Mouse (Mus musculus) limb, embryonic 11.5 days (tissue): ENCODE data around the gene Akirin2. TPM values are rescaled to one million over a fixed set of nuclear protein-coding genes. Genes with fewer than 3 reads are reported as not detected.

Source experiments
- ATAC-seq: fragments of 200-750 bp; cut with Nextera tagmentation; 2 replicates; pipeline ENCODE4 v1.8.0; 2017; ENCODE audit warnings: low read depth; ENCODE audit not compliant: insufficient number of reproducible peaks, low FRiP score, low TSS enrichment
- DNase-seq: peaks from one replicate; pipeline ENCODE4 v3.0.0-alpha.2; 2015; ENCODE audit warnings: low spot score
- H3K27ac ChIP-seq: fragments of 300-500 bp; sonication (generic); replicated peaks from 2 replicates; pipeline ENCODE4 v1.5.1; 2014; ENCODE audit warnings: low read depth, mild to moderate bottlenecking, low read length
- H3K27me3 ChIP-seq: fragments of 300-500 bp; sonication (generic); 2 replicates; pipeline ENCODE4 v1.6.1; 2014; ENCODE audit warnings: mild to moderate bottlenecking, low read length, mixed read lengths; ENCODE audit not compliant: control insufficient read depth, insufficient read depth
- H3K36me3 ChIP-seq: fragments of 300-500 bp; sonication (generic); 2 replicates; pipeline ENCODE4 v1.6.1; 2014; ENCODE audit warnings: mild to moderate bottlenecking, low read length, moderate library complexity, mixed read lengths; ENCODE audit not compliant: control insufficient read depth, insufficient read depth
- H3K4me1 ChIP-seq: fragments of 300-500 bp; sonication (generic); 2 replicates; pipeline ENCODE4 v1.6.1; 2014; ENCODE audit warnings: low read length, mixed read lengths; ENCODE audit not compliant: control insufficient read depth, insufficient read depth
- H3K4me2 ChIP-seq: fragments of 300-500 bp; sonication (generic); 2 replicates; pipeline ENCODE4 v1.6.1; 2014; ENCODE audit warnings: low read depth, mild to moderate bottlenecking, moderate library complexity; ENCODE audit not compliant: severe bottlenecking
- H3K4me3 ChIP-seq: fragments of 300-500 bp; sonication (generic); 2 replicates; pipeline ENCODE4 v1.5.1; 2014; ENCODE audit warnings: low read depth, low read length
- H3K9ac ChIP-seq: fragments of 300-500 bp; sonication (generic); 2 replicates; pipeline ENCODE4 v1.6.1; 2014; ENCODE audit warnings: mild to moderate bottlenecking, low read length
- H3K9me3 ChIP-seq: fragments of 300-500 bp; sonication (generic); 2 replicates; pipeline ENCODE4 v1.6.1; 2016; ENCODE audit warnings: low read length; ENCODE audit not compliant: control insufficient read depth
- WGBS: fragments of 180-500 bp; shearing (Covaris S2); extraction: QIAGEN DNeasy Blood & Tissue Kit; methylation state at CpG from one replicate; pipeline ENCODE4 v1.1.7; 2014; 5-methylcytosine and 5-hydroxymethylcytosine counted together
- polyA plus RNA-seq: library from polyadenylated mRNA; unstranded; fragments of >200 nt; fragmentation: Nextera tagmentation; extraction: Ambion mirVana; gene quantifications from 2 replicates; pipeline ENCODE4 v1.2.1, GENCODE M21; 2014

Akirin2 gene
- polyA plus RNA-seq, 1 experiment from 2014 or later: 77.8 TPM

- Histone ChIP-seq H3K4me3 (no peak overlapping the region), H3K27ac (no peak overlapping the region), H3K4me1 (no peaks in the 10 kb centered on the region), H3K9me3 (no peaks in the 10 kb centered on the region), H3K36me3 (peaks cover 7% of the 10 kb centered on the region; the same call in 1 of the 2 replicates), H3K9ac (no peak overlapping the region), H3K4me2 (no peak overlapping the region), H3K27me3 (no peaks in the 10 kb centered on the region)
- no peak for ATAC-seq
- WGBS: 95% methylated on average over 10 of the region's 10 CpGs
- DNase-seq: no peak
Observed at GRCm38 (mm10) chr4:34606658-34607057, 55.9 kb downstream of the Akirin2 start.

- Histone ChIP-seq H3K36me3 (no peaks in the 10 kb centered on the region), H3K9me3 (no peaks in the 10 kb centered on the region), H3K4me2 (peak overlapping the region; percentile 64), H3K4me3 (peak overlapping the region; percentile 69), H3K9ac (peak overlapping the region; percentile 75), H3K27me3 (no peaks in the 10 kb centered on the region), H3K4me1 (peaks cover 14% of the 10 kb centered on the region), H3K27ac (no peak overlapping the region)
- DNase-seq (no peak), ATAC-seq (no peak)
- 63% methylated on average over 6 of the region's 6 CpGs for WGBS
Observed at GRCm38 (mm10) chr4:34613571-34614145, 62.9 kb downstream of the Akirin2 start.

DNA sequence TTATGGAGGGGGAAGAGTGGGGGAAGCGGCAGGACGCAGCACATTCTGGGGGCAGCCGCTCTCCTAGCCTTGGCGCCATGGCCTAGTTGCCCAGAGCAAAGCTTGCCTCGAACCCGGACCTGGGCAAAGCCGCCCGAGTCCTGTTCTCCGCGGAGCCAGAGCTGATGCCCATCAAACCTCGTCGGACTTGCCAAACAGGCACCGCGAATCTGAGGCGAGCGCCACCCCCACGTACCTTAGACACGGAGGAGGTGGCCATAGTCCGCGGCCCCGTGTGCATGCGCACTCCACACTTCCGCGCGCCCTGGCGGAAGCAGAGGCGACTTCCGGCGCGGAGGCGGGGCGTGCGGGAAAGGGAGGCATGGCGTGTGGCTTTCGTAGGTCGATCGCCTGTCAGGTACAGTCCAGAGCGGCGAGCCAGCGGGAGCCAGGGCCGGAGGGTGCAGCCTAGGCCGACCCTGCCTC lies 63.9 kb downstream of the Akirin2 start, which contains the start of the genes Orc3 and Rars2:
Gene Orc3 (minus strand): TSS at position 315 of the 465 bp plus-strand sequence.
Gene Rars2 (plus strand): TSS at position 328 of the 465 bp plus-strand sequence.
- no peak within 1 kb of the TSS; the same call in 1 of the 2 replicates for H3K27ac ChIP-seq
- H3K4me2 ChIP-seq: peak within 1 kb of the TSS; percentile 64
- no peaks in the 10 kb centered on the region for H3K27me3 ChIP-seq
- H3K4me3 ChIP-seq: peak within 1 kb of the TSS; percentile 69
- DNase-seq (peak; percentile 92), ATAC-seq (peak; percentile 97)
- WGBS: 0% methylated on average over 42 of the region's 42 CpGs
- H3K4me1 ChIP-seq: peaks cover 14% of the 10 kb centered on the region
- H3K36me3 ChIP-seq: no peaks in the 10 kb centered on the region
- no peaks in the 10 kb centered on the region for H3K9me3 ChIP-seq
- peak within 1 kb of the TSS; percentile 75 for H3K9ac ChIP-seq

GRCm38 (mm10) chr4:34615303-34615702 lies 64.6 kb downstream of the Akirin2 start:
- H3K4me3 ChIP-seq: peak overlapping the region; percentile 69
- H3K27ac ChIP-seq: no peak overlapping the region
- H3K36me3 ChIP-seq: no peaks in the 10 kb centered on the region
- no peaks in the 10 kb centered on the region for H3K9me3 ChIP-seq
- H3K27me3 ChIP-seq: no peaks in the 10 kb centered on the region
- DNase-seq (no peak), ATAC-seq (peak; percentile 3; the same call in 1 of the 2 replicates)
- H3K9ac ChIP-seq: peak overlapping the region; percentile 75
- peak overlapping the region; percentile 64 for H3K4me2 ChIP-seq
- H3K4me1 ChIP-seq: peaks cover 14% of the 10 kb centered on the region
- WGBS: 3% methylated on average over 13 of the region's 13 CpGs

DNA sequence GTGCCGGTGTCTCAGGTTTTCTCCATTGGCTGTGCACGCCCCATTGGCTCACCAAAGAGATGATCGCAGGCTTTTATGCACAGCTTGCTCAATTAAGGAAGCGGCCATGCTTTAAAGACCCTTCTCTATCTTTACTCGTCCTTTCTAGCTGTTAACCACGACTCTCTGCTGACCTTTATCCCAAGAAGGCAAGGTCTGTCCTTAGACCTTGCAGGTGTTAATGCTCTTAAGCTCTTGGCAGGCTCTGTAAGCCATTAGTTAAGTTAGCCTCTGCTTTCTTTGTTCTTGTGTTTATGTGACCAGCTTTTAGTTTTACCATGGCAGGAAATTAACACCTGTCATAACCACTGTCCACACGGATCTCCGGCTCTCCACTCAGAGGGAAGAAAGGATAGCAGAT lies 65.4 kb downstream of the Akirin2 start:
- no peak overlapping the region for H3K9ac ChIP-seq
- DNase-seq (no peak), ATAC-seq (no peak)
- WGBS: 76% methylated on average over 8 of the region's 8 CpGs
- no peaks in the 10 kb centered on the region for H3K27me3 ChIP-seq
- no peak overlapping the region for H3K4me3 ChIP-seq
- H3K4me1 ChIP-seq: peaks cover 14% of the 10 kb centered on the region
- peak overlapping the region; percentile 64; the same call in 1 of the 2 replicates for H3K4me2 ChIP-seq
- no peak overlapping the region for H3K27ac ChIP-seq
- H3K9me3 ChIP-seq: no peaks in the 10 kb centered on the region
- no peaks in the 10 kb centered on the region for H3K36me3 ChIP-seq

Other genes starting within 250 kb of the Akirin2 start
- gene Orc3, start 64.0 kb downstream of the Akirin2 start, polyA plus RNA-seq: 112 and 115 TPM in 2 replicates
- 66.9 and 69.1 TPM in 2 replicates for gene Rars2, start 64.0 kb downstream of the Akirin2 start, polyA plus RNA-seq
- gene Slc35a1, start 136.5 kb downstream of the Akirin2 start, polyA plus RNA-seq: 51.2 and 53.0 TPM in 2 replicates
- gene Cfap206, start 179.3 kb downstream of the Akirin2 start, polyA plus RNA-seq: 0.18 and 0.23 TPM in 2 replicates
- not detected in 2 replicates for gene Gm136, start 205.3 kb downstream of the Akirin2 start, polyA plus RNA-seq
- 36.5 and 37.1 TPM in 2 replicates for gene Smim8, start 227.5 kb downstream of the Akirin2 start, polyA plus RNA-seq